Mouse (Mus musculus) CH12.LX (cell line): ENCODE results near the gene Bzw1. TPM values are rescaled to one million over a fixed set of nuclear protein-coding genes. Genes with fewer than 3 reads are reported as not detected.

Experiments
- DNase-seq: peaks from one replicate; pipeline ENCODE4 v3.0.0-alpha.2; 2013; ENCODE audit errors: extremely low read depth
- H3K27ac ChIP-seq: 2 replicates; pipeline ENCODE4 v1.5.1; 2012; ENCODE audit warnings: low read depth, mild to moderate bottlenecking, control low read depth, moderate library complexity; ENCODE audit not compliant: insufficient read depth
- H3K27me3 ChIP-seq: replicated peaks from 2 replicates; pipeline ENCODE3; 2012; ENCODE audit warnings: inconsistent platforms
- H3K36me3 ChIP-seq, 2 experiments: replicated peaks in 1 of 2; 2 replicates each; pipeline versions ENCODE3 to v1.6.1; 2012; ENCODE audit warnings: inconsistent platforms in 1 of 2, low read length in 1 of 2, mild to moderate bottlenecking in 1 of 2, mixed read lengths in 1 of 2, moderate library complexity in 1 of 2; ENCODE audit not compliant: control insufficient read depth in 1 of 2, insufficient read depth in 1 of 2
- H3K4me1 ChIP-seq, 2 experiments: 2 replicates each; pipeline ENCODE4 v1.6.1; 2012; ENCODE audit warnings: inconsistent platforms in 1 of 2, moderate library complexity in 1 of 2; ENCODE audit not compliant: insufficient read depth in 2 of 2, control insufficient read depth in 1 of 2
- H3K4me2 ChIP-seq: 2 replicates; pipeline ENCODE4 v1.6.1; 2012; ENCODE audit warnings: low read depth, mild to moderate bottlenecking, control low read depth; ENCODE audit not compliant: poor library complexity, insufficient read depth, severe bottlenecking
- H3K4me3 ChIP-seq, 3 experiments: fragments of 150-350 bp in 1 of 3; sonication (generic) in 1 of 3; replicated peaks in 1 of 3; 2 replicates each; pipeline versions ENCODE3 to v1.5.1; 2011 to 2012; ENCODE audit warnings: low read depth in 2 of 3, low read length in 2 of 3, mild to moderate bottlenecking in 2 of 3, moderate library complexity in 2 of 3, control low read depth in 1 of 3, improper control_type of control experiment in 1 of 3, inconsistent platforms in 1 of 3, mixed read lengths in 1 of 3; ENCODE audit not compliant: poor library complexity in 1 of 3
- H3K79me2 ChIP-seq: replicated peaks from 2 replicates; pipeline ENCODE4 v1.6.1; 2012; ENCODE audit warnings: mild to moderate bottlenecking, moderate library complexity; ENCODE audit not compliant: control insufficient read depth, poor library complexity, insufficient read depth, severe bottlenecking; ENCODE audit errors: extremely low read depth
- H3K9ac ChIP-seq: 2 replicates; pipeline ENCODE4 v1.6.1; 2012; ENCODE audit warnings: low read depth, mild to moderate bottlenecking, control low read depth, moderate library complexity; ENCODE audit not compliant: insufficient read depth
- H3K9me3 ChIP-seq: replicated peaks from 2 replicates; pipeline ENCODE3; 2012; ENCODE audit warnings: low read length, inconsistent platforms, mixed read lengths
- BHLHE40 ChIP-seq: IDR thresholded peaks from 2 replicates; pipeline ENCODE4 v1.6.1; 2011; ENCODE audit warnings: mild to moderate bottlenecking, low read depth, low read length, improper control_type of control experiment
- CHD2 ChIP-seq: IDR thresholded peaks from 2 replicates; pipeline ENCODE4 v1.6.1; 2011; ENCODE audit warnings: low read length, improper control_type of control experiment
- CTCF ChIP-seq, 2 experiments: IDR thresholded peaks in 1 of 2; conservative IDR thresholded peaks in 1 of 2; 2 replicates each; pipeline ENCODE4 v1.5.1; 2011 to 2012; ENCODE audit warnings: low read depth in 2 of 2, low read length in 2 of 2, improper control_type of control experiment in 1 of 2, inconsistent platforms in 1 of 2, mild to moderate bottlenecking in 1 of 2, moderate library complexity in 1 of 2
- EP300 ChIP-seq: IDR thresholded peaks from 2 replicates; pipeline ENCODE4 v1.6.1; 2011; ENCODE audit warnings: low read length, improper control_type of control experiment
- GABPA ChIP-seq: IDR thresholded peaks from 2 replicates; pipeline ENCODE4 v1.6.1; 2012; ENCODE audit warnings: low read depth, low read length, improper control_type of control experiment, inconsistent platforms; ENCODE audit not compliant: insufficient replicate concordance
- HCFC1 ChIP-seq: IDR thresholded peaks from 2 replicates; pipeline ENCODE4 v1.6.1; 2012; ENCODE audit warnings: low read depth, mild to moderate bottlenecking, inconsistent platforms, low read length, improper control_type of control experiment
- JUN ChIP-seq: IDR thresholded peaks from 2 replicates; pipeline ENCODE4 v1.6.1; 2011; ENCODE audit warnings: low read depth, mild to moderate bottlenecking, low read length, improper control_type of control experiment, moderate library complexity; ENCODE audit not compliant: insufficient read depth
- KAT2A ChIP-seq: IDR thresholded peaks from 2 replicates; pipeline ENCODE4 v1.6.1; 2012; ENCODE audit warnings: low read length, improper control_type of control experiment, inconsistent platforms; ENCODE audit not compliant: insufficient replicate concordance
- MAFK ChIP-seq: IDR thresholded peaks from 2 replicates; pipeline ENCODE4 v1.6.1; 2011; ENCODE audit warnings: low read length, improper control_type of control experiment; ENCODE audit not compliant: insufficient replicate concordance
- MAX ChIP-seq: IDR thresholded peaks from 2 replicates; pipeline ENCODE4 v1.6.1; 2011; ENCODE audit warnings: low read length, improper control_type of control experiment
- MAZ ChIP-seq: IDR thresholded peaks from 2 replicates; pipeline ENCODE4 v1.6.1; 2012; ENCODE audit warnings: low read depth, mild to moderate bottlenecking, inconsistent platforms, low read length, improper control_type of control experiment, moderate library complexity
- MEF2A ChIP-seq: IDR thresholded peaks from 2 replicates; pipeline ENCODE4 v1.6.1; 2014; ENCODE audit warnings: low read depth, mild to moderate bottlenecking, inconsistent platforms, low read length, improper control_type of control experiment, borderline replicate concordance
- MXI1 ChIP-seq: IDR thresholded peaks from 2 replicates; pipeline ENCODE4 v1.6.1; 2011; ENCODE audit warnings: mild to moderate bottlenecking, low read depth, low read length, improper control_type of control experiment
- MYC ChIP-seq: IDR thresholded peaks from 2 replicates; pipeline ENCODE4 v1.6.1; 2011; ENCODE audit warnings: low read depth, mild to moderate bottlenecking, improper control_type of control experiment, low read length
- NRF1 ChIP-seq: IDR thresholded peaks from 2 replicates; pipeline ENCODE4 v1.6.1; 2014; ENCODE audit warnings: low read depth, mild to moderate bottlenecking, inconsistent platforms, low read length, improper control_type of control experiment, moderate library complexity
- PAX5 ChIP-seq: IDR thresholded peaks from 2 replicates; pipeline ENCODE4 v1.6.1; 2012; ENCODE audit warnings: low read length, inconsistent platforms, mixed read lengths
- POLR2A ChIP-seq: IDR thresholded peaks from 2 replicates; pipeline ENCODE4 v1.6.1; 2011; ENCODE audit warnings: low read depth, mild to moderate bottlenecking, improper control_type of control experiment, low read length
- POLR2AphosphoS2 ChIP-seq: IDR thresholded peaks from 2 replicates; pipeline ENCODE4 v1.6.1; 2011; ENCODE audit warnings: low read depth, low read length, improper control_type of control experiment
- RAD21 ChIP-seq: IDR thresholded peaks from 2 replicates; pipeline ENCODE4 v1.6.1; 2011; ENCODE audit warnings: low read depth, mild to moderate bottlenecking, low read length, improper control_type of control experiment, moderate library complexity
- SIN3A ChIP-seq: IDR thresholded peaks from 2 replicates; pipeline ENCODE4 v1.6.1; 2012; ENCODE audit warnings: low read length, improper control_type of control experiment, inconsistent platforms
- TCF12 ChIP-seq: IDR thresholded peaks from 2 replicates; pipeline ENCODE4 v1.6.1; 2014; ENCODE audit warnings: low read depth, mild to moderate bottlenecking, inconsistent platforms, low read length, improper control_type of control experiment
- UBTF ChIP-seq: IDR thresholded peaks from 2 replicates; pipeline ENCODE4 v1.6.1; 2012; ENCODE audit warnings: low read depth, mild to moderate bottlenecking, inconsistent platforms, low read length, improper control_type of control experiment, moderate library complexity
- USF1 ChIP-seq: IDR thresholded peaks from 2 replicates; pipeline ENCODE4 v1.6.1; 2014; ENCODE audit warnings: low read depth, mild to moderate bottlenecking, inconsistent platforms, low read length, improper control_type of control experiment
- USF2 ChIP-seq: conservative IDR thresholded peaks from 2 replicates; pipeline ENCODE4 v1.6.1; 2011; ENCODE audit warnings: low read depth, low read length, improper control_type of control experiment
- ZC3H11A ChIP-seq: IDR thresholded peaks from 2 replicates; pipeline ENCODE4 v1.6.1; 2012; ENCODE audit warnings: low read depth, mild to moderate bottlenecking, inconsistent platforms, low read length, improper control_type of control experiment
- ZKSCAN1 ChIP-seq: IDR thresholded peaks from 2 replicates; pipeline ENCODE4 v1.6.1; 2012; ENCODE audit warnings: low read depth, inconsistent platforms, low read length, improper control_type of control experiment, borderline replicate concordance
- ZMIZ1 ChIP-seq: IDR thresholded peaks from 2 replicates; pipeline ENCODE4 v1.6.1; 2012; ENCODE audit warnings: low read depth, mild to moderate bottlenecking, inconsistent platforms, low read length, improper control_type of control experiment
- ZNF384 ChIP-seq: IDR thresholded peaks from 2 replicates; pipeline ENCODE4 v1.6.1; 2012; ENCODE audit warnings: low read depth, low read length, improper control_type of control experiment, inconsistent platforms
- dilution Hi-C: fragments of 300-500 bp; cut with MboI; formaldehyde crosslinking; loops from 2 replicates; pipeline ENCODE4 v1.14.3; 2020; ENCODE audit warnings: low sequenced_read_pairs; ENCODE audit not compliant: extremely low pct_unique_long_range_greater_than_20kb, extremely low pct_ligation_motif_present
- in situ Hi-C: fragments of 300-500 bp; cut with MboI; formaldehyde crosslinking; loops from 3 replicates; pipeline ENCODE4 v1.14.3; 2019; ENCODE audit warnings: low sequenced_read_pairs, low pct_ligation_motif_present, low pct_unique_long_range_greater_than_20kb, mixed read lengths
- polyA plus RNA-seq: library from polyadenylated mRNA; unstranded; fragments of >175 nt; gene quantifications from 2 replicates; pipeline ENCODE4 v1.2.1, GENCODE M21; 2012; ENCODE audit warnings: low read depth; ENCODE audit not compliant: insufficient read length
- total RNA-seq, 2 experiments: library from RNA; depleted of rRNA; stranded (reverse); fragments of 300-350 nt in 1 of 2; fragments of >200 nt in 1 of 2; gene quantifications; 2 replicates each; pipeline ENCODE4 v1.2.3; 2012 to 2014

The Bzw1 gene
- total and polyA plus RNA-seq, 3 experiments = 104 to 252 (median 225) TPM

DNA sequence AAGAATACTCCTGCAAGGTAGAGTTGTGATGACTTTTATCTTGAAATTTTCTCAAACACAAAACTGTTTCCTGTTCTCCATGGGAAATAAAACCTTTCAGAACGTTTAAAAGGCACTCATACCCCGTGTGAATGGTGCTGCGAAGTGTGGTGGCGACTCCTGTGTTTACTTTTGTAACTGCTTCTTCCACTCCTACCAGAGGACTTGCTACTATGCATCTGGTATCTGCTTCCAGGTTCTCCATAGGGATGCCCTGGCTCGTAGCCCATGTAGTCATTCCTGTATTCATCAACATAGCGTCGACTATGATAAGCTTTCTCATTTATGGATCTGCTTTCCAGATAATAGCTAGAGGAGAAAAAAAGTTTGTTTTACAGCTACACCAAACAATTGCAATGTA, 28.3 kb downstream of the Bzw1 start:
- TF ChIP-seq MAX = no peak
- TF ChIP-seq USF1 = no peak
- TF ChIP-seq ZMIZ1 = no peak
- no peak for TF ChIP-seq CHD2
- no peak for TF ChIP-seq TCF12
- TF ChIP-seq ZC3H11A = no peak
- no peak for TF ChIP-seq UBTF
- TF ChIP-seq MAZ = no peak
- TF ChIP-seq BHLHE40 = no peak
- no peak for TF ChIP-seq POLR2AphosphoS2
- TF ChIP-seq GABPA = no peak
- no peak for TF ChIP-seq JUN
- DNase-seq = no peak
- Histone ChIP-seq H3K27ac (no peak overlapping the region), H3K4me3 (no peak overlapping the region), H3K9me3 (no peaks in the 10 kb centered on the region), H3K9ac (no peak overlapping the region), H3K4me2 (peak overlapping the region; percentile 93; the same call in 1 of the 2 replicates), H3K27me3 (no peaks in the 10 kb centered on the region), H3K79me2 (peaks cover 66% of the 10 kb centered on the region), H3K36me3 (peaks cover 41 to 54% of the 10 kb centered on the region in 2 experiments), H3K4me1 (peaks cover 6 to 40% of the 10 kb centered on the region in 2 experiments; a peak in 3 of 4 replicates)
- dilution Hi-C loops = no loop called here
- in situ Hi-C loops = no loop called here

DNA sequence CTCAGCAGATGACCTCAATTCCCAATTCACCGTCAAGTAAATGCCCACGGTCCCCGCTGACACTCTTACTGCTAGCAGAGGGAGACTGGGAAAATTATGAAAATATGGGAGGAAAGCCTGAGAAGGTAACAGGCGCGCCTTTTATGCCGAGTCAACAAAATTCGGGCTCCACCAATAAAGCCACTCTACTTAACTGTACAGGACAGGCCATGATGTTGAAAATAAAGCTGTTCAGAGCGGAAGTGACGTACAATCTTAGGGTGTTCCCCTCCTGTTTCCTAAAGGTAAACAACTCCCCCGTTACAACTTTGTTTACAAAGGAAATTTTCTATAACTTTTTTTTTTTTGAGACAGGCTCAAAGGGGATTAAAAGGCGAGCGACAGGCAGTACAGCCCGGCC, 30.2 kb downstream of the Bzw1 start:
- dilution Hi-C loops = no loop called here
- H3K4me2 ChIP-seq = no peak overlapping the region
- in situ Hi-C loops = no loop called here
- H3K9ac ChIP-seq = peak overlapping the region; percentile 100
- H3K4me3 ChIP-seq = peak overlapping the region; percentile 94 to 99 (median 96)
- no peaks in the 10 kb centered on the region for H3K27me3 ChIP-seq
- DNase-seq = peak; percentile 81
- H3K27ac ChIP-seq = no peak overlapping the region; the same call in 1 of the 2 replicates
- H3K79me2 ChIP-seq = peaks cover 49% of the 10 kb centered on the region
- H3K4me1 ChIP-seq = peaks cover 6 to 39% of the 10 kb centered on the region in 2 experiments; a peak in 3 of 4 replicates
- no peaks in the 10 kb centered on the region for H3K9me3 ChIP-seq
- TF ChIP-seq NRF1 (no peak), ZMIZ1 (no peak), RAD21 (no peak), MYC (no peak), PAX5 (no peak), KAT2A (no peak), BHLHE40 (no peak), ZC3H11A (no peak), POLR2A (no peak), EP300 (no peak), MAFK (no peak), HCFC1 (peak; percentile 38; the same call in 1 of the 2 replicates), ZNF384 (no peak), USF2 (no peak), USF1 (no peak), SIN3A (peak; percentile 97), POLR2AphosphoS2 (no peak), ZKSCAN1 (no peak), MXI1 (0 out of 2 replicates have a peak, but pooled peaks have one; percentile 2), CTCF (conservative IDR thresholded peaks at IDR 0.05 in 1 of 2, IDR thresholded peaks at IDR 0.05 in 1 of 2; ENCODE audit: low read depth in 2 of 2, low read length in 2 of 2) (no peak), CHD2 (no peak), MAZ (no peak), MEF2A (no peak)
- TF ChIP-seq, all 38 proteins: peak for 3
- H3K36me3 ChIP-seq = peaks cover 31 to 39% of the 10 kb centered on the region in 2 experiments
